Mouse (Mus musculus): ENCODE measurements at regions not wholly inside any gene's neighbourhood (a gene's known extent, or its start where the extent isn't known, plus 50 kb on each side); places are given as distances from the start of the nearest gene placed in this dataset.
"Not testable (repeated sequence)": the region's sequence is repeated elsewhere in the genome, so short reads cannot be mapped to it uniquely, and the experiment has no call there.

DNA sequence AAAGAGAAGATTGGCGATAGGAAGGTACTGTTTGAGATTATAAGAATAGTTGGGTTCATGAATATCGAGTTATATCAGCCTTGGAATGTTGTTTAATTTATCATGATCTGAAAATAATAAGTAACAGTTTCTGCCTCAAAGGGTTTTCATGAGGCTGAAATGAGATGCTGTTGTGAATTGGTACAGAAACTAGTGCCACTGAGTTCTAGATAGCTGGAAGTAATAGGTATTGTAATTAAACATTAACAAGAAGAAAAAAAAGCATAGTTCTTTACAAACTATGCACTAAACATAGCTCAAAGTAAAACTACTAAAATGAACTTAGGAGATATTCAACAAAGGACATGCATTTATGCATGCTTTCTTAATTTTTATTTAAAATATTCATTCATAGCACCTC, 342.9 kb upstream of the Nectin3 start:
- DNase-seq (ENCODE audit: low read depth, low spot score): no peak
- Histone ChIP-seq H3K9ac (ENCODE audit: insufficient read depth, low read depth, low read length, poor library complexity, severe bottlenecking) (no peak overlapping the region), H3K36me3 (ENCODE audit: control insufficient read depth, insufficient read depth, low read length, poor library complexity, severe bottlenecking) (no peaks in the 10 kb centered on the region), H3K27ac (ENCODE audit: insufficient read depth, low read depth, low read length, poor library complexity, severe bottlenecking) (no peak overlapping the region), H3K9me3 (ENCODE audit: control insufficient read depth, insufficient read depth, low read depth, low read length) (no peaks in the 10 kb centered on the region), H3K4me3 (ENCODE audit: insufficient read depth in 1 of 2, low read depth in 1 of 2, low read length in 2 of 2, poor library complexity in 1 of 2, severe bottlenecking in 1 of 2) (no peak overlapping the region), H3K4me1 (ENCODE audit: control insufficient read depth in 2 of 2, insufficient read depth in 2 of 2, low read length in 2 of 2, poor library complexity in 1 of 2) (no peaks in the 10 kb centered on the region)
- in situ Hi-C loops (cut with MboI; ENCODE audit: low sequenced_read_pairs in 2 of 2, unreplicated experiment in 2 of 2): no loop called here
- TF ChIP-seq CHD2 (IDR thresholded peaks at IDR 0.05; ENCODE audit: low read depth, low read length) (no peak), ZC3H11A (IDR thresholded peaks at IDR 0.05; ENCODE audit: borderline replicate concordance, low read depth, low read length) (no peak), HCFC1 (IDR thresholded peaks at IDR 0.05; ENCODE audit: borderline replicate concordance, insufficient read depth, low read length) (no peak), MAFK (IDR thresholded peaks at IDR 0.05; ENCODE audit: insufficient read depth, low read depth, low read length) (no peak), ZNF384 (IDR thresholded peaks at IDR 0.05; ENCODE audit: low read depth, low read length) (no peak)

DNA sequence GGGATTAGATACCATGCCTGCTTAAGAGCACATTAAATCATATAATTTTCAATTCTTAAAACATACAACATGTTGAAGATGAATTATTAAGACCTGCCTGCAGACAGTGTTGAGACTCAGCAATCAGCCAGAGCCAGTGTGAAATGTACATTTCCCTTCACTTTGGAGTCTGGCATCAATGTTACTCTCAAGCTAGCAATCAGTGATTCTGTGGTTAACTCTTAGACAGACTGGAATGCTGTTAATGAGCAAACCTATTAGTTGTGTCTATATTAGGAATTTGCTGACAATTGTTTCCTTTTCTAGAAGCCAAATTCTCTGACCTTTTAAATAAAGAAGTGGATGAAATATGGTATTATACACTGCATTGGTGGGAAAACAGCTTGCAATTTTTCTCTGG, 342.4 kb upstream of the Nectin3 start:
- in situ Hi-C loops (cut with MboI; ENCODE audit: low sequenced_read_pairs in 2 of 2, unreplicated experiment in 2 of 2): no loop called here
- no peak overlapping the region for H3K4me3 ChIP-seq (ENCODE audit: insufficient read depth in 1 of 2, low read depth in 1 of 2, low read length in 2 of 2, poor library complexity in 1 of 2, severe bottlenecking in 1 of 2)

DNA sequence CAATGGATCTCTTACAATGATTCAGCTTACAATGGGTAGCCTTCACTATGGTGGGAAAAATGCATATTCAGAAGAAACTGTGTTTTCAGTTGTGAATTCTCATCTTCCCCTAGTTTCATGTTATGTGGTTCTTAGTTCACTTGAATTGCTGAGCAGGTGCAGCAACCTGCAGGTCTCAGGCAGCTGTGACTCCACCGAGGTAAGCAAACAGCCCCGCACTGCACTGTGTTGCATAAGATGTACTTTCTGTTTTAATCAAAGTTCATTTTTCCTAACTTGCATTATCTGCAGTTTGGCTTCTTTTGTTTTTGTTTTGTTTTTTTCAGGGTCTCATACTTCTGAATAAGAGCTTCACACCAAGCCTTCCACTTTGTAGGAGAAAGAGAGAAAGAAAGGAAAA, 326.8 kb upstream of the Nectin3 start:
- in situ Hi-C loops (cut with MboI; ENCODE audit: low sequenced_read_pairs in 2 of 2, unreplicated experiment in 2 of 2): no loop called here

More for the DNA sequence above, 342.4 kb upstream of the Nectin3 start:
- Histone ChIP-seq H3K27ac (ENCODE audit: insufficient read depth, low read depth, low read length, poor library complexity, severe bottlenecking) (no peak overlapping the region), H3K4me1 (ENCODE audit: control insufficient read depth in 2 of 2, insufficient read depth in 2 of 2, low read length in 2 of 2, poor library complexity in 1 of 2) (no peaks in the 10 kb centered on the region), H3K9ac (ENCODE audit: insufficient read depth, low read depth, low read length, poor library complexity, severe bottlenecking) (no peak overlapping the region), H3K9me3 (ENCODE audit: control insufficient read depth, insufficient read depth, low read depth, low read length) (no peaks in the 10 kb centered on the region), H3K36me3 (ENCODE audit: control insufficient read depth, insufficient read depth, low read length, poor library complexity, severe bottlenecking) (no peaks in the 10 kb centered on the region)
- DNase-seq (ENCODE audit: low read depth, low spot score): no peak
- TF ChIP-seq CHD2 (IDR thresholded peaks at IDR 0.05; ENCODE audit: low read depth, low read length): no peak
- TF ChIP-seq ZNF384 (IDR thresholded peaks at IDR 0.05; ENCODE audit: low read depth, low read length): no peak
- no peak for TF ChIP-seq HCFC1 (IDR thresholded peaks at IDR 0.05; ENCODE audit: borderline replicate concordance, insufficient read depth, low read length)
- no peak for TF ChIP-seq MAFK (IDR thresholded peaks at IDR 0.05; ENCODE audit: insufficient read depth, low read depth, low read length)
- no peak for TF ChIP-seq ZC3H11A (IDR thresholded peaks at IDR 0.05; ENCODE audit: borderline replicate concordance, low read depth, low read length)

DNA sequence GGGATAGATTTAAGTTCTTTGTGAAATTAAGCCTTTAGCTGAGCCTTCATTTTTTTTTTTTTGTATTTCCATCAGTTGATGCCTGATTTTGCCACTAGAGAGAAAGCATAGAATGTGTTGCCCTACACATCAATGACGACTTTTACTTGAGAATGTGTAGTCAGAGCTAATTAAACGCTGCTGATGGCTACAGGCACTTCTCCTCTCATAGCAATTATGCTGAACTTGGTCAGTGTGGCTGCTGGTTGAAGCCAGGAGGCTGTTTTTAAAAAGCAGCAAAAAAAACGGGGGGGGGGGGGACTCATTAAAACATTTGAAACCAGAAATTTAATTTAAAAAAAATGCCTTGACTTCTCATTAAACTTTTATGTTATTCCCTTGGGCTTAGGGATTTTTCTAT, 324.4 kb upstream of the Nectin3 start:
- TF ChIP-seq CHD2 (IDR thresholded peaks at IDR 0.05; ENCODE audit: low read depth, low read length) (no peak), HCFC1 (IDR thresholded peaks at IDR 0.05; ENCODE audit: borderline replicate concordance, insufficient read depth, low read length) (no peak), ZNF384 (IDR thresholded peaks at IDR 0.05; ENCODE audit: low read depth, low read length) (no peak), ZC3H11A (IDR thresholded peaks at IDR 0.05; ENCODE audit: borderline replicate concordance, low read depth, low read length) (no peak), MAFK (IDR thresholded peaks at IDR 0.05; ENCODE audit: insufficient read depth, low read depth, low read length) (no peak)
- H3K27ac ChIP-seq (ENCODE audit: insufficient read depth, low read depth, low read length, poor library complexity, severe bottlenecking): no peak overlapping the region
- H3K4me3 ChIP-seq (ENCODE audit: insufficient read depth in 1 of 2, low read depth in 1 of 2, low read length in 2 of 2, poor library complexity in 1 of 2, severe bottlenecking in 1 of 2): no peak overlapping the region
- no peaks in the 10 kb centered on the region for H3K9me3 ChIP-seq (ENCODE audit: control insufficient read depth, insufficient read depth, low read depth, low read length)
- H3K9ac ChIP-seq (ENCODE audit: insufficient read depth, low read depth, low read length, poor library complexity, severe bottlenecking): no peak overlapping the region
- H3K4me1 ChIP-seq (ENCODE audit: control insufficient read depth in 2 of 2, insufficient read depth in 2 of 2, low read length in 2 of 2, poor library complexity in 1 of 2): no peaks in the 10 kb centered on the region
- no peak for DNase-seq (ENCODE audit: low read depth, low spot score)
- in situ Hi-C loops (cut with MboI; ENCODE audit: low sequenced_read_pairs in 2 of 2, unreplicated experiment in 2 of 2): no loop called here
- no peaks in the 10 kb centered on the region for H3K36me3 ChIP-seq (ENCODE audit: control insufficient read depth, insufficient read depth, low read length, poor library complexity, severe bottlenecking)

More for the DNA sequence above, 326.8 kb upstream of the Nectin3 start:
- no peak for DNase-seq (ENCODE audit: low read depth, low spot score)
- H3K9me3 ChIP-seq (ENCODE audit: control insufficient read depth, insufficient read depth, low read depth, low read length): no peaks in the 10 kb centered on the region
- H3K27ac ChIP-seq (ENCODE audit: insufficient read depth, low read depth, low read length, poor library complexity, severe bottlenecking): no peak overlapping the region
- H3K4me3 ChIP-seq (ENCODE audit: insufficient read depth in 1 of 2, low read depth in 1 of 2, low read length in 2 of 2, poor library complexity in 1 of 2, severe bottlenecking in 1 of 2): no peak overlapping the region
- H3K36me3 ChIP-seq (ENCODE audit: control insufficient read depth, insufficient read depth, low read length, poor library complexity, severe bottlenecking): no peaks in the 10 kb centered on the region
- no peaks in the 10 kb centered on the region for H3K4me1 ChIP-seq (ENCODE audit: control insufficient read depth in 2 of 2, insufficient read depth in 2 of 2, low read length in 2 of 2, poor library complexity in 1 of 2)
- TF ChIP-seq CHD2 (IDR thresholded peaks at IDR 0.05; ENCODE audit: low read depth, low read length) (no peak), ZNF384 (IDR thresholded peaks at IDR 0.05; ENCODE audit: low read depth, low read length) (no peak), MAFK (IDR thresholded peaks at IDR 0.05; ENCODE audit: insufficient read depth, low read depth, low read length) (no peak), ZC3H11A (IDR thresholded peaks at IDR 0.05; ENCODE audit: borderline replicate concordance, low read depth, low read length) (no peak), HCFC1 (IDR thresholded peaks at IDR 0.05; ENCODE audit: borderline replicate concordance, insufficient read depth, low read length) (no peak)
- no peak overlapping the region for H3K9ac ChIP-seq (ENCODE audit: insufficient read depth, low read depth, low read length, poor library complexity, severe bottlenecking)

DNA sequence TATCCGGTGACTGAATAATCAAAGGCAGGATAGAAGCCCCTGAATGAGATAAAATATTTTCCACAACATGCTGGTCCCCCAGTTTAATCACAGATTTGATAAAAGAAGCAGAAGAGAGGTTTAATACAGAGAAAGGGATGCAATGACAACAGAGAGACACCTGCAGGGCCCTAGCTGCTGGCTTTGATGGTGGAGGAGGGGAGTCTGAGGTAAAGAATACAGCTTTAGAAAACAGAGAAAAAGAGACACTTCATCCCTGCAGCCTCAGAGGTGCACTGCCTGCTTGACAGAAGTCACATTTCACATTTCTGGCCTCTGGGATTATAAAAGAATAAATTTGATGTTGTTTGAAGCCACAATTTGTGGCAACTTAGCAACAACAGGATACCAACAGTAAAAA, 319.9 kb upstream of the Nectin3 start:
- Histone ChIP-seq H3K36me3 (ENCODE audit: control insufficient read depth, insufficient read depth, low read length, poor library complexity, severe bottlenecking) (no peaks in the 10 kb centered on the region), H3K9ac (ENCODE audit: insufficient read depth, low read depth, low read length, poor library complexity, severe bottlenecking) (no peak overlapping the region), H3K27ac (ENCODE audit: insufficient read depth, low read depth, low read length, poor library complexity, severe bottlenecking) (no peak overlapping the region), H3K4me3 (ENCODE audit: insufficient read depth in 1 of 2, low read depth in 1 of 2, low read length in 2 of 2, poor library complexity in 1 of 2, severe bottlenecking in 1 of 2) (no peak overlapping the region), H3K9me3 (ENCODE audit: control insufficient read depth, insufficient read depth, low read depth, low read length) (no peaks in the 10 kb centered on the region), H3K4me1 (ENCODE audit: control insufficient read depth in 2 of 2, insufficient read depth in 2 of 2, low read length in 2 of 2, poor library complexity in 1 of 2) (no peaks in the 10 kb centered on the region)
- no peak for DNase-seq (ENCODE audit: low read depth, low spot score)
- in situ Hi-C loops (cut with MboI; ENCODE audit: low sequenced_read_pairs in 2 of 2, unreplicated experiment in 2 of 2): no loop called here
- TF ChIP-seq CHD2 (IDR thresholded peaks at IDR 0.05; ENCODE audit: low read depth, low read length): no peak
- no peak for TF ChIP-seq HCFC1 (IDR thresholded peaks at IDR 0.05; ENCODE audit: borderline replicate concordance, insufficient read depth, low read length)
- no peak for TF ChIP-seq ZNF384 (IDR thresholded peaks at IDR 0.05; ENCODE audit: low read depth, low read length)
- no peak for TF ChIP-seq ZC3H11A (IDR thresholded peaks at IDR 0.05; ENCODE audit: borderline replicate concordance, low read depth, low read length)
- TF ChIP-seq MAFK (IDR thresholded peaks at IDR 0.05; ENCODE audit: insufficient read depth, low read depth, low read length): no peak

DNA sequence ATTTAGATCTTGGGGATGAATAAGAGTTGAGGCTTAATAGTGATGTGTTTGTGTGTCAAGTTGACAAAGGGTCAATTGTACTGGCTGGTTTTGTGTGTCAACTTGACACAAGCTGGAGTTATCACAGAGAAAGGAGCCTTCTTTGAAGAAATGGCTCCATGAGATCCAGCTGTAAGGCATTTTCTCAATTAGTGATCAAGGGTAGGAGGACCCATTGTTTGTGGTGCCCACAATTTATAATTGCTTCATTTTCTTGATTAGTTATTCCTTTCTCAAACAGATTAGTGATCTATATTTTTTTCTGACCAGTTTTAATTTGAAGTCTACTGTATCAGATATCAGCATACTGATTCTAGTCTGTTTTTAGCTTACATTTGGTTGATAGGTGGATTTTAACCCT, 313.5 kb upstream of the Nectin3 start:
- H3K9ac ChIP-seq (ENCODE audit: insufficient read depth, low read depth, low read length, poor library complexity, severe bottlenecking); in situ Hi-C loops (cut with MboI; ENCODE audit: low sequenced_read_pairs in 2 of 2, unreplicated experiment in 2 of 2): not testable (repeated sequence)

More for the DNA sequence above, 313.5 kb upstream of the Nectin3 start:
- H3K9me3 ChIP-seq (ENCODE audit: control insufficient read depth, insufficient read depth, low read depth, low read length); H3K36me3 ChIP-seq (ENCODE audit: control insufficient read depth, insufficient read depth, low read length, poor library complexity, severe bottlenecking); H3K4me1 ChIP-seq (ENCODE audit: control insufficient read depth in 2 of 2, insufficient read depth in 2 of 2, low read length in 2 of 2, poor library complexity in 1 of 2); H3K4me3 ChIP-seq (ENCODE audit: insufficient read depth in 1 of 2, low read depth in 1 of 2, low read length in 2 of 2, poor library complexity in 1 of 2, severe bottlenecking in 1 of 2); H3K27ac ChIP-seq (ENCODE audit: insufficient read depth, low read depth, low read length, poor library complexity, severe bottlenecking); DNase-seq (ENCODE audit: low read depth, low spot score): not testable (repeated sequence)
